Mouse (Mus musculus) mature B cell (primary cell): ENCODE measurements around the gene Slc29a1.

Experiments used
- in situ Hi-C: fragments of 300-500 bp; cut with MboI; formaldehyde crosslinking; loops from 2 replicates; pipeline ENCODE4 v1.14.3; 2019

Gene Slc29a1

GRCm38 (mm10) chr17:45589844-45590243 is 9.6 kb downstream of the Slc29a1 start:
- in situ Hi-C loops: no loop called here

DNA sequence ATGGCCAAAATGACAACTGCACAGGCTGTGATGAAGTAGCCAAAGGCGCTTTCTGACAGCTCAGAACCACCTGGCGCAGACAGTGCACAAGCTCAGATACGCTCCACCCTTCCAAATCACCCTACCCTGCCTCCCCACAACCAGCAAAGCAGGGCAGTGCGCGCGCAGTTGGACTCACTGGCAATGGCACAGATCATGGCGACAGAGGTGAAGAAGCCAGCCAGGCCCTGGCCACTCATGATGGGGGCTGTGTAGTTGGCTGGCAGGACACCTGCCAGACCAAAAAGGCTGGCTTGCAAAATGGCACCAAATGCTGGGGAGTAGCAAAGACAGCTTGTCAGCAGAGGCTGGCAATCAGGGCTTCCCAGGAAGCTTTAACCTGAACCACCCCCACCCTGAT is 10.2 kb downstream of the Slc29a1 start:
- in situ Hi-C loops: no loop called here

DNA sequence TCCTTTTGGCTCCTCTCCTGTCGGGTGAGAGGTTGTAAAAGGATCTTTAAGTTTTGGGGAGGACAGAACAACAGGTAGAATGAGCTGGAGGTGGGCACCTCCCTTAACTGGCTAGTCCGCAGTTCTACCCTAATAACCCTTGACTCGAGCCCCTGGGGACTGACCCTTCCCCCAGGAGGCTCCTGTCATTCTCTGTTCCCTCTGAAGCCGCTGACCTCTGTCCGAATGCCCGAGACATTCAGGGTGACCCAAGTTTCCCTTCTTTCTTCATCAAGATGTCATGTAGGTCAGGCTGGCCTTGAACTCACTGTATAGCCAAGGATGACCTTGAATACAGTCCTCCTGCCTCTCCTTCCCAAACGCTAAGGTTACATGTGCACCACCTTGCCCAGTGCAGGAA is 11.0 kb downstream of the Slc29a1 start:
- in situ Hi-C loops: no loop called here

DNA sequence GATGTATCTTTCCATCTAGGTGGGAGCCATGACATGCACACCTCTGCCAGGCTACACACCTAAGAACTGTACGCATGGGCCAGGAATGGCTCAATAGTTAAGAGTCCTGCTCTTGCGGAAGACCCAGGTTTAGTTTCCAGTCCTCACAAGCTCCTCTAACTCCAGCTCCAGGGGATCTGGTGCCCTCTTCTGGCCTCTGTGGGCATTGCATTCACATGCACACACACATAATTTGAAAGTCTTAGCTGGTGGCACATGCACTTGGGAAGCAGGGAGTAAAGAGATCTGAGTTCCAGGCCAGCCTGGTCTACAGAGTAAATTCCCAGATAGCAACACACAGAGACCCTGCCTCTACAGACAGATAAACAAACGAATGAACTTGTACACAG is 13.0 kb downstream of the Slc29a1 start:
- in situ Hi-C loops: no loop called here

GRCm38 (mm10) chr17:45585725-45586448 is 13.5 kb downstream of the Slc29a1 start:
- in situ Hi-C loops: no loop called here

GRCm38 (mm10) chr17:45584939-45585678 is 14.3 kb downstream of the Slc29a1 start:
- in situ Hi-C loops: loop anchor here (5.0 kb wide), 1 partner anchor 42 kb away; no protein-coding TSS in a partner anchor

- in situ Hi-C loops: loop anchor here (5.0 kb wide), 1 partner anchor 43 kb away; no protein-coding TSS in a partner anchor
These were observed 15.1 kb downstream of the Slc29a1 start for GRCm38 (mm10) chr17:45584096-45584896.

- in situ Hi-C loops: loop anchor here (5.0 kb wide), 1 partner anchor 44 kb away; no protein-coding TSS in a partner anchor
These were observed 16.6 kb downstream of the Slc29a1 start for GRCm38 (mm10) chr17:45582715-45583355.

GRCm38 (mm10) chr17:45582188-45582587 is 17.2 kb downstream of the Slc29a1 start:
- in situ Hi-C loops: loop anchor here (5.0 kb wide), 1 partner anchor 45 kb away; no protein-coding TSS in a partner anchor

- in situ Hi-C loops: loop anchor here (5.0 kb wide), 1 partner anchor 46 kb away; no protein-coding TSS in a partner anchor
These were observed 17.8 kb downstream of the Slc29a1 start for GRCm38 (mm10) chr17:45581567-45581983.

DNA sequence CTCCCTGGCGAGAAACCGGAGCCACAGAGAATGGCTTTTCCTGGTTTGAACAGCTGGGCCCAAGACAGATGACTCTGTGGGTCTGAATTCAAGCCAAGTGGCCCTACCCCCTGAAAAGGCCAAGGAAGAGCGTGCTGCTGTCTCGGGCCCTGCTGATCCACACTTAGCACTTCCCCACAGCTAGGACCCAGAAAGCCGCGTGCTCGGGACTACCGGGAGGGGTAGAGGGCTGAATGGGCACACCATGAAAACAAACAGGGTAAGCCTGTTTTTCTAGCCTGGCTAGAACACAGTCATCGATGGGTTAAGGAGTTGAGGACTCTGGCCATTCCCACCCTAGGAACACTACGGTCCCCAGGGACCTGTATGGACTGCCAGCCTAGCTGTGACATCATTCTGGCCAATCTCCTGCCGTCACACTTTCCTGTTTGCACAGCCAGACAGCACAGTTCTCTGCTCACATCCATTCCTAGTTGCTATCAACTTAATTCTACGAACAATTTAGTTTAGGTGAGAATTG is 18.4 kb downstream of the Slc29a1 start:
- in situ Hi-C loops: loop anchor here (5.0 kb wide), 1 partner anchor 46 kb away; no protein-coding TSS in a partner anchor

DNA sequence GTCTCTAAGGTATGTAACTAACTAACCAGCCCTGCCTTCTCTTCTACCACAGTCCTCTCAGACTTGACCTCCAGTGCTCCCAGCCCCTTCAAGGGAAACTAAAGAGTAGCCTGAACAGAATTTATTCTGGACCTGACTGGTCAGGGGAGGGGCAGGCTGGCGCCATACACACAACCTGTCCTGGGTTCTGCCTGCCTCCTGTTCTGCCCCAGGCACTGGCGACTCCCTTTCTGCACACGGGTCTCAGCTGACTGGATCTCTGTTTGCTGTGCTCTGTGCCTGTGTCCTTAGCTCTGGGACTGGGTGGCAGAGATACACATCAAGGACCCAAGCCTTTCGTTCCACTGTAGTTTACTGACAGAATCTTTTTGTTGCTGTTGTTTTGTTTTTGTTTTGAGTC is 19.9 kb downstream of the Slc29a1 start:
- in situ Hi-C loops: no loop called here

DNA sequence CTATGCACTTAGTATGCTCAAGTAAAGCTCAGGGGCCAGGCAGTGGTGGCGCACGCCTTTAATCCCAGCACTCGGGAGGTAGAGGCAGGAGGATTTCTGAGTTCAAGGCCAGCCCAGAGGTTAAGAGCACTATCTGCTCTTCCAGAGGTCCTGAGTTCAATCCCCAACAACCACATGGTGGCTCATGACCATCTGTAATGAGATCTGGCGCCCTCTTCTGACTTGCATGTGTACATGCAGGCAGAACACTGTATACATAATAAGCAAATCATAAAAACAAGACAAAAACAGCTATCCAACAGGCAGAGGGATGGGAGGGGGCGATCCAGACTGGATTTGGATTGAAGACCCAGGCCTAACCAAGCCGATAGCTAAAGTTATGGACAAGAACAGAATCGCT is 20.6 kb downstream of the Slc29a1 start:
- in situ Hi-C loops: no loop called here

DNA sequence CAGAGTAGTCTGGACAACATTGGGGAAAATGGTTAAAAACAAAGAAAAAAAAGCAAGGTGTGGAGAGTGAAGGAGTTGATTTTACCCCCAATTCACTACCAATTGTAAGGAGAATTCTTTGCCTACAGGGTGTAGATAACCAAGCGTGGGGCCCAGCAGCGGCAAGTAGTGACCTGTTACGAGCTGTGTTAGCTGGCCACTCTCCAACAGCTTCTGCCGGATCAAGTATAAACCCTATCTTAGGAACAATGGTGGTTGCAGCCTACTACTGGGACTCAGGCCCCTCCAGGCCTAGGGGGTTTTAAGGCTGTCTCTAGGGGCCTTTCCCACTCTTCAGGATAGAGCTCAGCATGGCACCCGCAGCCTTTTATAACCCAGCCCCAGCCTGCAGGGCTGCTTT is 21.2 kb downstream of the Slc29a1 start:
- in situ Hi-C loops: no loop called here

DNA sequence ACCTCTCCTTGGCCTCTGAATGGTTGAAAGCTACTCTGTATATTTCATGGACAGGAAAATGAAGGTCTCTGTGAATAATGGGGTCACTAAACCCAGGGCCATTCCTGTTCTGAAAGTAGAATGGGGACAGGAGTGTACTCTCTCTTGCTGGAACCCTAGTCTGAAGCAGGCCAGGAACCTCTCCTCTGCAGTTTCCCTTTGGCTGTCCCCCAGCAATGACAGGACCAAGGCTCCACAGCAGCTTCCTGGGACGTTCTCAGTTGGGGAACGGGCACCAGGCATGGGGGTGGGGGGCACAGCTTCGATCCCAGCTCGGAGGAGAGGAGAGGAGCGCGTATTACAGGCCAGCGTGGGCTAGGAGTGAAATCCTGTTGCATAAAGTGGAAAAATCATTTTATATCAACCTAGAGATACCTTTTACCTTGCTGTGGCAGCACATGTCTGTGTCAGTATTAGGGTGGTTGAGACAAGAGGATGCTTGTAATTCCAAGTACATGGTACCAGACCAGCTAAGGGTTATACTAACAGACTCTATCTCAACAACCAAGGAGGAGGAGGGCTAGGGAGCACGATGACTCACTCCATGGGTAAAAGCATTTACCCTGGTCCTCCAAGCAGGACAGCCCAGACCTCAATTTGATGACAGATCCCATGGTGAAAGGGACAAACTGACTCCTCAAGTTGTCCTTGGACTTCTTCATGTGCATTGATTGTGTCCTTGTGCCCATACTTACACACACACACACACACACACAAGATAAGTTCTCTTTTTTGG is 24.1 kb downstream of the Slc29a1 start:
- in situ Hi-C loops: no loop called here

DNA sequence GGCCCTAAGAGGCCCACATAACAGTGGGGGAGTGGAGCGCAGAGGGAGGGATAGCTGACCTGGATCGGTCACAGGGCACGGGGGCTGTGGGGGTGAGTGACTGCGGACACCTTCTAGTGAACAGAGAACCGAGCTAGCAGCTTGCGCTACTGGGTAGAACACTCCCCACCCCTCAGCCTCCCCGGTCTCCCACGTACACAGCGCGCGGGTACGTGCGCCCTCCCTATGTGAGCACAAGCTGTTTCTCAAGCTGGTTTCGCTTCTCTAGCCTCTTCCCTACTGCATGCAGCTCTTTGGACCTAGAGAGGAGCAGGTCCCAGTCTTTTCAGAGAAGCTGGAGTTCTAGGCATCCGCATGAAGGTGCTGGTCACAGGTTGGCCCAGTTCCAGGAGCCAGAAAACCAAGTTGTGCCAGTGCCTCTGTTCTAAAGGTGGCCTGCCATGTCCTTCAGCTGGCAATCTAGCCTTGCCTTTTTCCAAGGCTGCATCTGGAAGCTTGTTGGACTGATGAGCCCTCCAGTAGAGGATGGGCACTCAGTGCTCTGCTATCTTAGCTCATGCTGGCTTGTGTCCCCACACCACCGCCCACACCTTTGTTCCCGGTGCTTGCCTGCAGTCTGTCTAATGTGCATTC is 25.2 kb downstream of the Slc29a1 start:
- in situ Hi-C loops: no loop called here

DNA sequence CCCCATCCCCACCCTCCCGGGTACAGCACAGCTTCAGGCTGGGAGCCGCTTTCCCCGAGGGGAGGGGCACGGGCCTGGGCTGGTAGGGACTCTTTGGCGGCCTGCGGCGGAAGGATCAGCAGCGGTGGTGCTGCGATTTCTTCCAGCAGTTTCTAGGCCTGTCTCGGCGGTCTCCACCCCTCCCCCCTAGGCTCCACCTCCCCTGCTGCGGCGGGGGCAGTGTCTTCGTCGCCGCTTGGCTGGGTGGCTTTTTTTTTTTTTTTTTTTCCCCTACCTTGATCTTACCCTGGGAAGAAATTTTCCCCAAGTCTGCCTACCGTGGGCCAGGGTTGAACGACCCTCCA is 25.7 kb downstream of the Slc29a1 start:
- in situ Hi-C loops: no loop called here

GRCm38 (mm10) chr17:45573087-45573779 is 26.2 kb downstream of the Slc29a1 start, which contains the start of gene Hsp90ab1:
Gene Hsp90ab1, minus strand, starts transcription at chr17:45573271.
- in situ Hi-C loops: no loop called here
